Mouse (Mus musculus): ENCODE results near the gene Hoxd3.

DNA sequence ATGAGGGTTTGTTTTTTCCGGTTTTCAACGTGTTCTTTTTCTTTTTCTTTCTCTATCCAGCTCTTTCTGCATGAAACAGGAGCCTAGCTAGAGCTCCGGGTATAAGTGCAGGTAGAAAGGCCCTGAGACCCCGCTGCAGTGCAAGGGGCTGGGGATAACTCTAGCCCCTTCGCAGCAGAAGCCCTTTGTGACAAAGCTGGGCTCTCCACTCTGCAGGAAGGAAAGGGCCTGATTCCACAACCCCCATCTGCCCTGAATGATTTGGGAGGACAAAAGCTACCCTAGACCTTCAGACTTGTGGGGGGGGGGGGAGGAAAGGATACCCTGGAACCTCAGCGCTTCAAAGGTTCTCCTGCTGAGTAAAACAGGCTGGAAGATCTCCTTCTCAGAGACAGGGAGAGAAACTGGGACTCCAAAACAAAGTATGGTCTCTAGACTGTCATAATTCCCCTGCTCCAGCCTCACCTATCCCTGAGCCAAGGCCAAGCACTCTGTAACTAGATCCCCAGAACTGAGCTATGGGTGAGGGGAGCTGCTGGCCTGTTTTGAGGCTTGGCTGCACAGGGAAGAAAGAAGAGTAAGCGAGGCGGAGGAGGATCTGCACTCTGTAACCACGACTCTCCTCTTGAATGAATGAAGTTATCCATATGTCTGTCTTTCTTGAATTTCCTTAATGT is 35.2 kb upstream of the Hoxd3 start:
- TF ChIP-seq CTCF (IDR thresholded peaks at IDR 0.05; ENCODE audit: extremely low read depth, insufficient read length, insufficient replicate concordance, low read depth, low read length): no peak
- TF ChIP-seq POLR2A (IDR thresholded peaks at IDR 0.05; ENCODE audit: low read depth, low read length): no peak

Data from small intestine, adult 2 months (tissue).